ENCODE assay signal across 22 mouse cellular contexts in genomic region chr3:55369156-55369555, GRCm38 (mm10).
DNase-seq lines count a peak whose midpoint lies in the region; TF ChIP-seq lines count a peak whose summit lies in the region.
"Had no signal": no experiment of that assay in that cellular context is flagged by ENCODE, and none has a peak within 500 bp of the region (broad histone marks: within the 10 kb centered on the region; RNA-seq: fewer than 3 reads in every experiment).

No protein-coding gene starts in this region.

- H3K36me3 ChIP-seq in kidney, adult 2 months (ENCODE audit: control insufficient read depth, insufficient read depth, low read length) = no peaks in the 10 kb centered on the region
- H3K36me3 ChIP-seq: embryonic facial prominence, embryonic 13.5 days; heart, embryonic 12.5 days; limb, embryonic 13.5 days; lung, embryonic 15.5 days had no signal

- H3K4me1 ChIP-seq in kidney, adult 2 months (ENCODE audit: control insufficient read depth, insufficient read depth, low read length) = no peaks in the 10 kb centered on the region
- H3K4me1 ChIP-seq: embryonic facial prominence, embryonic 13.5 days; lung, embryonic 15.5 days had no signal

- 63% methylated on average over 7 of the region's 7 CpGs for WGBS in kidney, adult 2 months

- no peak for TF ChIP-seq POLR2A in kidney, adult 2 months (IDR thresholded peaks at IDR 0.05; ENCODE audit: low read depth, low read length)

- no peak overlapping the region for H3K4me3 ChIP-seq in kidney, adult 2 months (ENCODE audit: insufficient read depth, low read depth, low read length)
- H3K4me3 ChIP-seq: embryonic facial prominence, embryonic 13.5 days; heart, embryonic 12.5 days; left cerebral cortex, adult 2 months; limb, embryonic 13.5 days; lung, embryonic 15.5 days had no signal

- H3K27ac ChIP-seq in kidney, adult 2 months (ENCODE audit: insufficient read depth, low read depth, low read length) = no peak overlapping the region
- H3K27ac ChIP-seq: embryonic facial prominence, embryonic 13.5 days; hindbrain, embryonic 14.5 days; kidney, postnatal 0 days; limb, embryonic 13.5 days; lung, embryonic 15.5 days had no signal

- no peak for TF ChIP-seq CTCF in kidney, adult 2 months (conservative IDR thresholded peaks at IDR 0.05; ENCODE audit: insufficient read depth, insufficient read length, low read depth, low read length)

- peak; percentile 23 for DNase-seq in kidney, adult 2 months
- DNase-seq in kidney, postnatal 10 days = no peak
- DNase-seq in NIH3T3 (ENCODE audit: low read depth) = peak; percentile 43
- DNase-seq in adrenal gland, adult 8-10 months = peak; percentile 24
- DNase-seq in brain, adult 2 months (ENCODE audit: low read depth, low spot score) = peak; percentile 33
- DNase-seq in layer of hippocampus, adult 8-10 months (ENCODE audit: low spot score in 2 of 2) = no peak
- no peak for DNase-seq in spleen, postnatal 14 days (ENCODE audit: low spot score in 2 of 2)
- DNase-seq: cerebellum, adult 11 months; cerebellum, postnatal 10 days; gastrocnemius, postnatal 25 days; heart, adult 18-20 months; spleen, adult 18-20 months; thymus, adult 2 months; thymus, postnatal 4 days had no signal

- no peaks in the 10 kb centered on the region for H3K27me3 ChIP-seq in kidney, adult 2 months (replicated peaks; ENCODE audit: control insufficient read depth, insufficient read depth, low read length)
- H3K27me3 ChIP-seq: CH12.LX; embryonic facial prominence, embryonic 13.5 days; heart, embryonic 12.5 days; limb, embryonic 13.5 days; lung, embryonic 15.5 days had no signal

Comparison
In these comparisons a context has a peak if more than half of its experiments do, and no peak if none do; other contexts are left out.
1. DNase-seq: peak in kidney, adult 2 months (single experiment), NIH3T3 (single experiment), adrenal gland, adult 8-10 months (single experiment) and brain, adult 2 months (single experiment); none in kidney, postnatal 10 days (single experiment), layer of hippocampus, adult 8-10 months (0 of 2) and spleen, postnatal 14 days (0 of 2).